Mouse (Mus musculus) small intestine, adult 2 months (tissue): ENCODE results near the gene Klf13. TPM values are rescaled to one million over a fixed set of nuclear protein-coding genes. Genes with fewer than 3 reads are reported as not detected.

Experiments
- H3K27ac ChIP-seq: fragments of 200-500 bp; 2 replicates; pipeline ENCODE4 v1.5.1; 2012; ENCODE audit warnings: low read depth, low read length, control low read depth, inconsistent platforms; ENCODE audit not compliant: insufficient read depth
- H3K27me3 ChIP-seq: fragments of 200-500 bp; 2 replicates; pipeline ENCODE4 v1.6.1; 2012; ENCODE audit warnings: mild to moderate bottlenecking, moderate library complexity, low read length, inconsistent platforms; ENCODE audit not compliant: control insufficient read depth, insufficient read depth
- H3K36me3 ChIP-seq: fragments of 200-500 bp; 2 replicates; pipeline ENCODE4 v1.6.1; 2012; ENCODE audit warnings: mild to moderate bottlenecking, low read length, control low read depth, inconsistent platforms; ENCODE audit not compliant: control insufficient read depth, insufficient read depth
- H3K4me1 ChIP-seq: fragments of 200-500 bp; 2 replicates; pipeline ENCODE4 v1.6.1; 2012; ENCODE audit warnings: low read length, inconsistent platforms, mixed read lengths; ENCODE audit not compliant: control insufficient read depth, insufficient read depth, insufficient read length
- H3K4me3 ChIP-seq: fragments of 200-500 bp; 2 replicates; pipeline ENCODE4 v1.5.1; 2012; ENCODE audit warnings: low read depth, mild to moderate bottlenecking, control low read depth, inconsistent platforms, low read length, moderate library complexity
- CTCF ChIP-seq: fragments of 200-500 bp; IDR thresholded peaks from 2 replicates; pipeline ENCODE4 v1.5.1; 2012; ENCODE audit warnings: low read depth, mild to moderate bottlenecking, control low read depth, inconsistent platforms, low read length, moderate library complexity, mixed read lengths; ENCODE audit not compliant: insufficient replicate concordance, insufficient read length; ENCODE audit errors: extremely low read depth
- POLR2A ChIP-seq: fragments of 200-500 bp; IDR thresholded peaks from 2 replicates; pipeline ENCODE4 v1.6.1; 2012; ENCODE audit warnings: low read depth, mild to moderate bottlenecking, control low read depth, inconsistent platforms, low read length, moderate library complexity
- WGBS: fragments of 180-500 bp; shearing (Covaris S2); methylation state at CpG from one replicate; pipeline ENCODE4 v1.1.7; 2018; 5-methylcytosine and 5-hydroxymethylcytosine counted together
- polyA plus RNA-seq: library from polyadenylated mRNA; depleted of rRNA; stranded (reverse); fragments of >200 nt; gene quantifications from 2 replicates; pipeline ENCODE4 v1.2.3, GENCODE M21; 2012

Gene Klf13
- polyA plus RNA-seq, 1 experiment = 55.1 TPM

GRCm38 (mm10) chr7:63877610-63878009 is 61.1 kb downstream of the Klf13 start:
- H3K27ac ChIP-seq = no peak overlapping the region
- no peak overlapping the region for H3K4me3 ChIP-seq
- no peaks in the 10 kb centered on the region for H3K36me3 ChIP-seq
- H3K4me1 ChIP-seq = 0 out of 2 replicates have a peak, but pooled peaks cover 4% of the 10 kb centered on the region
- no peak for TF ChIP-seq POLR2A
- TF ChIP-seq CTCF = no peak
- no peaks in the 10 kb centered on the region for H3K27me3 ChIP-seq
- 25% methylated on average over 14 of the region's 14 CpGs for WGBS

GRCm38 (mm10) chr7:63876640-63877039 is 62.1 kb downstream of the Klf13 start:
- TF ChIP-seq CTCF (no peak), POLR2A (no peak)
- H3K27ac ChIP-seq = no peak overlapping the region
- WGBS = 79% methylated on average over 2 of the region's 2 CpGs

GRCm38 (mm10) chr7:63875686-63876085 is 63.0 kb downstream of the Klf13 start:
- H3K27ac ChIP-seq = 0 out of 2 replicates have a peak overlapping the region, but pooled peaks have one; percentile 14
- no peak overlapping the region for H3K4me3 ChIP-seq
- TF ChIP-seq POLR2A = no peak
- TF ChIP-seq CTCF = no peak
- H3K36me3 ChIP-seq = no peaks in the 10 kb centered on the region
- H3K4me1 ChIP-seq = 0 out of 2 replicates have a peak, but pooled peaks cover 4% of the 10 kb centered on the region
- H3K27me3 ChIP-seq = no peaks in the 10 kb centered on the region

More at GRCm38 (mm10) chr7:63876640-63877039, 62.1 kb downstream of the Klf13 start:
- Histone ChIP-seq H3K4me3 (no peak overlapping the region), H3K36me3 (no peaks in the 10 kb centered on the region), H3K4me1 (0 out of 2 replicates have a peak, but pooled peaks cover 4% of the 10 kb centered on the region), H3K27me3 (no peaks in the 10 kb centered on the region)

- Histone ChIP-seq H3K4me3 (no peak overlapping the region), H3K27ac (no peak overlapping the region), H3K4me1 (0 out of 2 replicates have a peak, but pooled peaks cover 4% of the 10 kb centered on the region), H3K36me3 (no peaks in the 10 kb centered on the region), H3K27me3 (no peaks in the 10 kb centered on the region)
- no peak for TF ChIP-seq CTCF
- no peak for TF ChIP-seq POLR2A
- WGBS = 33% methylated on average over 12 of the region's 12 CpGs
Observed at GRCm38 (mm10) chr7:63873880-63874279, 64.8 kb downstream of the Klf13 start.

- WGBS = 71% methylated on average over 6 of the region's 6 CpGs
- H3K27me3 ChIP-seq = no peaks in the 10 kb centered on the region
- H3K27ac ChIP-seq = no peak overlapping the region
- H3K36me3 ChIP-seq = no peaks in the 10 kb centered on the region
- H3K4me3 ChIP-seq = no peak overlapping the region
- TF ChIP-seq POLR2A (no peak), CTCF (no peak)
- H3K4me1 ChIP-seq = 0 out of 2 replicates have a peak, but pooled peaks cover 4% of the 10 kb centered on the region
Observed at GRCm38 (mm10) chr7:63871698-63872097, 67.0 kb downstream of the Klf13 start.

- no peak overlapping the region for H3K27ac ChIP-seq
- TF ChIP-seq CTCF (no peak), POLR2A (no peak)
- no peaks in the 10 kb centered on the region for H3K27me3 ChIP-seq
- WGBS = 51% methylated on average over 6 of the region's 6 CpGs
- no peak overlapping the region for H3K4me3 ChIP-seq
- no peaks in the 10 kb centered on the region for H3K36me3 ChIP-seq
- no peaks in the 10 kb centered on the region for H3K4me1 ChIP-seq
Observed at GRCm38 (mm10) chr7:63868356-63868918, 70.3 kb downstream of the Klf13 start.

- TF ChIP-seq CTCF (no peak), POLR2A (no peak)
- H3K27me3 ChIP-seq = no peaks in the 10 kb centered on the region
- no peaks in the 10 kb centered on the region; the same call in 1 of the 2 replicates for H3K4me1 ChIP-seq
- WGBS = 79% methylated on average over 4 of the region's 4 CpGs
- no peaks in the 10 kb centered on the region for H3K36me3 ChIP-seq
- H3K4me3 ChIP-seq = no peak overlapping the region
- H3K27ac ChIP-seq = no peak overlapping the region
Observed at GRCm38 (mm10) chr7:63865911-63866310, 72.8 kb downstream of the Klf13 start.
